9 mouse cellular contexts compared by ENCODE assay signal in genomic region chr3:38227596-38227995, GRCm38 (mm10).
DNase-seq lines count a peak whose midpoint lies in the region; ATAC-seq and TF ChIP-seq lines count a peak whose summit lies in the region.
"Had no signal": no experiment of that assay in that cellular context is flagged by ENCODE, and none has a peak within 500 bp of the region (broad histone marks: within the 10 kb centered on the region; RNA-seq: fewer than 3 reads in every experiment).

No protein-coding gene starts in this region.

- TF ChIP-seq POLR2A in olfactory bulb, adult 2 months (IDR thresholded peaks at IDR 0.05; ENCODE audit: insufficient read depth, low read depth, low read length), result no peak

- H3K36me3 ChIP-seq in hindbrain, embryonic 10.5 days, result no peaks in the 10 kb centered on the region
- no peaks in the 10 kb centered on the region for H3K36me3 ChIP-seq in hindbrain, embryonic 12.5 days
- no peaks in the 10 kb centered on the region for H3K36me3 ChIP-seq in E14TG2a.4 (ENCODE audit: insufficient read depth, low read length)
- H3K36me3 ChIP-seq: embryonic facial prominence, embryonic 12.5 days had no signal

- no peak for ATAC-seq in hindbrain, embryonic 12.5 days (ENCODE audit: low FRiP score)

- peak; percentile 90 for TF ChIP-seq CTCF in E14TG2a.4 (conservative IDR thresholded peaks at IDR 0.05; ENCODE audit: low read length)
- peak; percentile 99 for TF ChIP-seq CTCF in left cerebral cortex, adult 2 months (IDR thresholded peaks at IDR 0.05)
- peak; percentile 44 for TF ChIP-seq CTCF in olfactory bulb, adult 2 months (IDR thresholded peaks at IDR 0.05; ENCODE audit: insufficient read depth, low read depth, low read length)

- H3K27me3 ChIP-seq in hindbrain, embryonic 10.5 days (ENCODE audit: insufficient read depth, poor library complexity, severe bottlenecking), result no peaks in the 10 kb centered on the region
- H3K27me3 ChIP-seq in hindbrain, embryonic 12.5 days, result no peaks in the 10 kb centered on the region; the same call in 1 of the 2 replicates
- no peaks in the 10 kb centered on the region; the same call in 1 of the 2 replicates for H3K27me3 ChIP-seq in E14TG2a.4 (ENCODE audit: insufficient read depth, low read length)
- H3K27me3 ChIP-seq: embryonic facial prominence, embryonic 12.5 days had no signal

- intact Hi-C loops in gastrocnemius, postnatal 14 days (cut with DNase I; ENCODE audit: low total_unique reads), result loop anchor here (10.0 kb wide), 1 partner anchor 627 kb away; no protein-coding TSS in a partner anchor
- intact Hi-C loops in left cerebral cortex, adult 2 months (cut with DNase I), result loop anchor here (1.0 to 10.0 kb wide), 2 partner anchors 622 to 1013 kb away; no protein-coding TSS in a partner anchor

- DNase-seq in hindbrain, embryonic 10.5 days (ENCODE audit: low spot score), result peak; percentile 60
- peak; percentile 25 for DNase-seq in c-Kit-positive CD71-positive TER-119-positive erythroid progenitor cells, embryonic 14.5 days (ENCODE audit: low spot score)
- DNase-seq in gastrocnemius, postnatal 14 days, result peak; percentile 73
- DNase-seq in left cerebral cortex, adult 2 months (ENCODE audit: extremely low spot score in 1 of 2, low spot score in 2 of 2), result peak; percentile 70 to 72
- peak; percentile 72 for DNase-seq in thymus, postnatal 25 days

- no peaks in the 10 kb centered on the region for H3K9me3 ChIP-seq in hindbrain, embryonic 10.5 days
- no peaks in the 10 kb centered on the region for H3K9me3 ChIP-seq in hindbrain, embryonic 12.5 days (replicated peaks)
- no peaks in the 10 kb centered on the region for H3K9me3 ChIP-seq in E14TG2a.4 (ENCODE audit: low read length)
- H3K9me3 ChIP-seq: embryonic facial prominence, embryonic 12.5 days had no signal

- H3K4me2 ChIP-seq in hindbrain, embryonic 12.5 days (replicated peaks), result no peak overlapping the region
- H3K4me2 ChIP-seq: embryonic facial prominence, embryonic 12.5 days had no signal

- no peak overlapping the region for H3K4me3 ChIP-seq in hindbrain, embryonic 10.5 days
- no peak overlapping the region for H3K4me3 ChIP-seq in hindbrain, embryonic 12.5 days
- peak overlapping the region; percentile 51 for H3K4me3 ChIP-seq in E14TG2a.4 (replicated peaks; ENCODE audit: low read length)
- no peak overlapping the region for H3K4me3 ChIP-seq in left cerebral cortex, adult 2 months
- no peak overlapping the region for H3K4me3 ChIP-seq in olfactory bulb, adult 2 months (ENCODE audit: insufficient read depth, low read depth, low read length)
- H3K4me3 ChIP-seq: embryonic facial prominence, embryonic 12.5 days had no signal

- H3K9ac ChIP-seq in hindbrain, embryonic 12.5 days, result no peak overlapping the region
- H3K9ac ChIP-seq: embryonic facial prominence, embryonic 12.5 days had no signal

- H3K4me1 ChIP-seq in hindbrain, embryonic 10.5 days (replicated peaks), result peaks cover 31% of the 10 kb centered on the region
- H3K4me1 ChIP-seq in hindbrain, embryonic 12.5 days, result peaks cover 26% of the 10 kb centered on the region
- H3K4me1 ChIP-seq in E14TG2a.4 (replicated peaks; ENCODE audit: low read depth, low read length), result peaks cover 9% of the 10 kb centered on the region; the same call in 1 of the 2 replicates
- no peaks in the 10 kb centered on the region for H3K4me1 ChIP-seq in olfactory bulb, adult 2 months (ENCODE audit: control insufficient read depth, insufficient read depth, low read length)

- H3K27ac ChIP-seq in hindbrain, embryonic 10.5 days, result no peak overlapping the region
- H3K27ac ChIP-seq in hindbrain, embryonic 12.5 days, result no peak overlapping the region
- no peak overlapping the region for H3K27ac ChIP-seq in left cerebral cortex, adult 2 months
- H3K27ac ChIP-seq in olfactory bulb, adult 2 months (ENCODE audit: insufficient read depth, low read depth, low read length), result no peak overlapping the region
- H3K27ac ChIP-seq: embryonic facial prominence, embryonic 12.5 days had no signal

- WGBS in hindbrain, embryonic 10.5 days, result 28% methylated on average over 6 of the region's 6 CpGs
- 24% methylated on average over 6 of the region's 6 CpGs for WGBS in hindbrain, embryonic 12.5 days
- WGBS in olfactory bulb, adult 2 months, result 14% methylated on average over 6 of the region's 6 CpGs

Comparison
In these comparisons a context has a peak if more than half of its experiments do, and no peak if none do; other contexts are left out.
1. CTCF ChIP-seq: peak in every context shown above with its lines; median percentile 99 in left cerebral cortex, adult 2 months; 90 in E14TG2a.4; 44 in olfactory bulb, adult 2 months.